ENCODE assay signal across 8 mouse cellular contexts in genomic region chr14:58701765-58702164, GRCm38 (mm10).
DNase-seq lines count a peak whose midpoint lies in the region; ATAC-seq and TF ChIP-seq lines count a peak whose summit lies in the region.

No protein-coding gene starts in this region.

- peak; percentile 58 for TF ChIP-seq CTCF in cortical plate, adult 2 months (IDR thresholded peaks at IDR 0.05; ENCODE audit: extremely low read depth, insufficient read depth, low read length)
- peak; percentile 70 for TF ChIP-seq CTCF in left cerebral cortex, adult 2 months (IDR thresholded peaks at IDR 0.05)

- TF ChIP-seq POLR2A in cortical plate, adult 2 months (IDR thresholded peaks at IDR 0.05; ENCODE audit: extremely low read depth, insufficient read depth, low read length), result no peak

- no peaks in the 10 kb centered on the region for H3K9me3 ChIP-seq in kidney, embryonic 16.5 days (ENCODE audit: low read length)
- no peaks in the 10 kb centered on the region for H3K9me3 ChIP-seq in hindbrain, embryonic 13.5 days

- no peaks in the 10 kb centered on the region for H3K27me3 ChIP-seq in kidney, embryonic 16.5 days (ENCODE audit: insufficient read depth, low read length)
- H3K27me3 ChIP-seq in hindbrain, embryonic 13.5 days, result no peaks in the 10 kb centered on the region

- no peaks in the 10 kb centered on the region for H3K36me3 ChIP-seq in kidney, embryonic 16.5 days (ENCODE audit: insufficient read depth, low read length)
- H3K36me3 ChIP-seq in hindbrain, embryonic 13.5 days, result no peaks in the 10 kb centered on the region

- H3K4me1 ChIP-seq in kidney, embryonic 16.5 days (ENCODE audit: insufficient read depth, low read length), result no peaks in the 10 kb centered on the region
- H3K4me1 ChIP-seq in cortical plate, adult 2 months (ENCODE audit: control insufficient read depth, insufficient read depth, low read length), result no peaks in the 10 kb centered on the region
- no peaks in the 10 kb centered on the region for H3K4me1 ChIP-seq in hindbrain, embryonic 13.5 days (replicated peaks)

- intact Hi-C loops in left cerebral cortex, adult 2 months (cut with DNase I), result loop anchor here (1.0 to 10.0 kb wide), 2 partner anchors 383 to 666 kb away; no protein-coding TSS in a partner anchor

- no peak overlapping the region for H3K9ac ChIP-seq in kidney, embryonic 16.5 days (replicated peaks; ENCODE audit: low read length)
- H3K9ac ChIP-seq in hindbrain, embryonic 13.5 days, result no peak overlapping the region

- H3K27ac ChIP-seq in kidney, embryonic 16.5 days (ENCODE audit: low read length), result no peak overlapping the region
- H3K27ac ChIP-seq in cortical plate, adult 2 months (ENCODE audit: insufficient read depth, low read length), result no peak overlapping the region
- H3K27ac ChIP-seq in hindbrain, embryonic 13.5 days, result no peak overlapping the region
- H3K27ac ChIP-seq in left cerebral cortex, adult 2 months, result no peak overlapping the region

- no peak for ATAC-seq in kidney, embryonic 16.5 days (ENCODE audit: low FRiP score, low TSS enrichment)
- peak; percentile 49; the same call in 1 of the 2 replicates for ATAC-seq in hindbrain, embryonic 13.5 days (ENCODE audit: low FRiP score)
- no peak for ATAC-seq in megakaryocyte, adult 5-6 weeks (ENCODE audit: poor library complexity, severe bottlenecking)

- no peak overlapping the region for H3K4me3 ChIP-seq in kidney, embryonic 16.5 days (ENCODE audit: low read length)
- H3K4me3 ChIP-seq in cortical plate, adult 2 months (ENCODE audit: insufficient read depth, low read length), result no peak overlapping the region
- no peak overlapping the region for H3K4me3 ChIP-seq in hindbrain, embryonic 13.5 days
- no peak overlapping the region for H3K4me3 ChIP-seq in left cerebral cortex, adult 2 months

- no peak overlapping the region for H3K4me2 ChIP-seq in kidney, embryonic 16.5 days (replicated peaks; ENCODE audit: low read depth, low read length)
- no peak overlapping the region for H3K4me2 ChIP-seq in hindbrain, embryonic 13.5 days

- DNase-seq in kidney, adult 11 months, result peak; percentile 31
- DNase-seq in ZHBTc4 (ENCODE audit: low read depth, low spot score), result peak; percentile 10
- DNase-seq in left cerebral cortex, adult 2 months (ENCODE audit: extremely low spot score in 1 of 2, low spot score in 2 of 2), result peak; percentile 67 to 69
- peak; percentile 82 for DNase-seq in retina, embryonic 14.5 days (ENCODE audit: low spot score)

- WGBS in kidney, embryonic 16.5 days, result 32% methylated on average over 1 of the region's 1 CpGs
- WGBS in hindbrain, embryonic 13.5 days, result 28% methylated on average over 1 of the region's 1 CpGs

Comparison
In these comparisons a context has a peak if more than half of its experiments do, and no peak if none do; other contexts are left out.
1. DNase-seq: peak in every context shown above with its lines; median percentile 82 in retina, embryonic 14.5 days; 68 in left cerebral cortex, adult 2 months; 31 in kidney, adult 11 months; 10 in ZHBTc4.